Mouse (Mus musculus): ENCODE measurements at regions not wholly inside any gene's neighbourhood (a gene's known extent, or its start where the extent isn't known, plus 50 kb on each side); places are given as distances from the start of the nearest gene placed in this dataset.

DNA sequence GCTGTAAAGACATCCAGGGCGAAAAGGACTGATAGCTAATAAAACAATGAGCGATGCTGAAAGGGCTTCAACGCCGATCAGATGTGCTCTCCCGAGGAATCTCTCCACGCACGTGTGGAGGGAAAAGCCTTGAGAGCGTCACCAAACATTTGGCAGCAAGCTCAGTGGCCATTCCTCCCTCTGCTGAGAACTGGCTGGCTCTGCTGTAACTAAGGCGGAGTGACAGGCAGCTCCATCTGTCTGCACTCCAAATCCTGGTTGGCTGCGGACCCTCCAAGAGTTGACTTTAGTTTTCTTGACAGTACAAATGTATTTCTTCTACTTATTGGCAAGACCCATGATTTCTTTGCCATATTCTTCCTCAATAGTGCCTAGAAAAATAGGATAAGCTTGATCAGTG, 68.5 kb upstream of the Cxcl12 start:
- Histone ChIP-seq H3K27me3 (ENCODE audit: insufficient read depth, low read length) (no peaks in the 10 kb centered on the region), H3K4me1 (ENCODE audit: insufficient read depth, low read length) (peaks cover 5% of the 10 kb centered on the region), H3K36me3 (ENCODE audit: insufficient read depth, low read length) (no peaks in the 10 kb centered on the region), H3K4me2 (replicated peaks; ENCODE audit: low read depth, low read length) (no peak overlapping the region), H3K4me3 (ENCODE audit: low read length) (no peak overlapping the region), H3K9ac (replicated peaks; ENCODE audit: low read length) (no peak overlapping the region), H3K27ac (ENCODE audit: low read length) (no peak overlapping the region), H3K9me3 (ENCODE audit: low read length) (no peaks in the 10 kb centered on the region)
- no peak for ATAC-seq (ENCODE audit: low FRiP score, low TSS enrichment)
- 63% methylated on average over 10 of the region's 10 CpGs for WGBS

DNA sequence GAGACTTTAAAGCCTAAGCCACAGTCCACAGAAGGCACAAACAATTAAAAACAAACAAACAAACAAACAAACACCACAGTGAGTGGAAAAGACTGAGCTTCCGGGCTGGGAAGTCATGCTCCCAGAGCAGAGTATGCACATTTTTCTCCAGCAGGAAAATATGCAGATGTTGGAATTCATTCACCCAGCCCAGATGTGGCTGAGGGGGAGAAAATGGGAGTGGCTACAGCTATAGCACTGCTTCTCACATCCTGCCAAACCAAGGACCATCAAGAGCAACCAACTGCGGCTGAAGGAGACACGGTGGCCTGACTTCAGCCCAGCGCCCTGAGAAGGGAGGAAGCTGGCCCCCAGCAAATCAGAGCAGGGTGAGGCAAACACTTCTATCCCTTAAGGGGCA, 65.6 kb upstream of the Cxcl12 start:
- Histone ChIP-seq H3K27me3 (ENCODE audit: insufficient read depth, low read length) (no peaks in the 10 kb centered on the region), H3K4me3 (ENCODE audit: low read length) (no peak overlapping the region), H3K9ac (replicated peaks; ENCODE audit: low read length) (no peak overlapping the region), H3K9me3 (ENCODE audit: low read length) (no peaks in the 10 kb centered on the region), H3K4me2 (replicated peaks; ENCODE audit: low read depth, low read length) (no peak overlapping the region), H3K27ac (ENCODE audit: low read length) (no peak overlapping the region), H3K36me3 (ENCODE audit: insufficient read depth, low read length) (no peaks in the 10 kb centered on the region), H3K4me1 (ENCODE audit: insufficient read depth, low read length) (peaks cover 18% of the 10 kb centered on the region)
- 39% methylated on average over 4 of the region's 4 CpGs for WGBS
- ATAC-seq (ENCODE audit: low FRiP score, low TSS enrichment) = no peak

DNA sequence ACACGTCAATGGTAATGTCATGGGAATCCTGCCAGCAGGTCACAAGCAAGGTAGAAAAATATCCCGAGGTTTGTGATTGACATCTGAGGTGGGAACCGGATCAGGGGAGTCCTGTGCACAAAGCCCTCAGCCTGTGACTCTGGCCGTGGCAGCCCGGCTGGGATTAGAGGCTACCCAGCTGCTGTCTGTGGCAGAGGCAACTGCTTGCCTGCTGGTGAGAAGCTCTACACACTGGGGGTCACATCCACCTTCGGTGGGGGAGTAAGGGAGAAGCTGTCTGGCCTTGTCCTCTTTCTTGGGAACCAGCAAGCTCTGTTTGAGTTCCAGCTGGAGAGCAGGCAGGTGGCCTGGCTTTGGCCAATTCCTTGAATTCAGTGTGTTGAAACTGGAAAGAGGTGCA, 64.3 kb upstream of the Cxcl12 start:
- 54% methylated on average over 6 of the region's 6 CpGs for WGBS

DNA sequence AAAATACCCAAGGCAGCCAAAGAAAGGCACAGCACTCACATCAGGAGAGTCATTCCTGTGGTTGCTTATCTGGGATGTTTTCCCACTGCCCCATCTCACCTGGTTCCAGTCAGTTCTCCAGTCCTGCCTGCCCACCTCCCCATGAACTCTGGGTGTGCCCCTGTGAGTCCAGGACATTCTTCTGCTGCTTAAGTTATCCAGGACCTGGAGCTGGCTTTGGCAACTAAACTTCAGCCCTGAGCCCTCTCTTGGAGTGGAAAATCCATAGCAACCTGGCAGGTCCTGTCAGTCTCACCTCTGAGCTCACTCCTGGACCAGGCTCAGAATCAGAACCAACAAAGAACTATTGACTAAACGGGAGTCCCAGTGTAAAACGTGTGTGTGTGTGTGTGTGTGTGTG, 63.9 kb upstream of the Cxcl12 start:
- peak; percentile 28; the same call in 1 of the 2 replicates for ATAC-seq (ENCODE audit: low FRiP score, low TSS enrichment)
- Histone ChIP-seq H3K4me1 (ENCODE audit: insufficient read depth, low read length) (peaks cover 18% of the 10 kb centered on the region), H3K4me2 (replicated peaks; ENCODE audit: low read depth, low read length) (no peak overlapping the region), H3K27ac (ENCODE audit: low read length) (no peak overlapping the region), H3K36me3 (ENCODE audit: insufficient read depth, low read length) (no peaks in the 10 kb centered on the region), H3K4me3 (ENCODE audit: low read length) (no peak overlapping the region), H3K9ac (replicated peaks; ENCODE audit: low read length) (no peak overlapping the region), H3K27me3 (ENCODE audit: insufficient read depth, low read length) (no peaks in the 10 kb centered on the region), H3K9me3 (ENCODE audit: low read length) (no peaks in the 10 kb centered on the region)
- WGBS = 94% methylated on average over 2 of the region's 2 CpGs

More for the DNA sequence above, 64.3 kb upstream of the Cxcl12 start:
- H3K9ac ChIP-seq (replicated peaks; ENCODE audit: low read length) = no peak overlapping the region
- no peak overlapping the region for H3K4me3 ChIP-seq (ENCODE audit: low read length)
- H3K4me1 ChIP-seq (ENCODE audit: insufficient read depth, low read length) = peaks cover 18% of the 10 kb centered on the region
- no peak overlapping the region for H3K27ac ChIP-seq (ENCODE audit: low read length)
- no peaks in the 10 kb centered on the region for H3K27me3 ChIP-seq (ENCODE audit: insufficient read depth, low read length)
- no peak overlapping the region for H3K4me2 ChIP-seq (replicated peaks; ENCODE audit: low read depth, low read length)
- ATAC-seq (ENCODE audit: low FRiP score, low TSS enrichment) = no peak
- no peaks in the 10 kb centered on the region for H3K9me3 ChIP-seq (ENCODE audit: low read length)
- H3K36me3 ChIP-seq (ENCODE audit: insufficient read depth, low read length) = no peaks in the 10 kb centered on the region

DNA sequence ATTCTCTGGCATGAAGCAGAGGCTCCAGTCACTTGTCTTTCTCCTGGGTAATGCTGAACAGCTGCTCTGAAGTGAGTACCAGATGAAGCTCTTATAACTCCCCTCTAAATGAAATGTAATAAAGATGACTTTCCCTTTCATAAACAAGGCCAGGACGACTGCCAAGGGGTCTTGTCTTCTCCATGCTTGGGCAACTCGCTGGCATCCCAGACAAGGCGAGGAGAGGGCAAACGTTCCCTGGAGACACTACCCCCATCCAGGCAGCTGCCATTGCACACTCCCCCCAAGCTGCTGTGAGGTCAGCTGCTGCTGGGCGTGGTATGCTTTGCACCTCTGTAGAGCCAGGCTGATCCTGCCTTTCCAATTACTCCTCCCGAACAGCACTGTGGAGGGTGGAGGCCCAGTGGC, 63.1 kb upstream of the Cxcl12 start:
- no peak overlapping the region for H3K4me2 ChIP-seq (replicated peaks; ENCODE audit: low read depth, low read length)
- H3K9me3 ChIP-seq (ENCODE audit: low read length) = no peaks in the 10 kb centered on the region
- ATAC-seq (ENCODE audit: low FRiP score, low TSS enrichment) = peak; percentile 88
- H3K27me3 ChIP-seq (ENCODE audit: insufficient read depth, low read length) = no peaks in the 10 kb centered on the region
- H3K36me3 ChIP-seq (ENCODE audit: insufficient read depth, low read length) = no peaks in the 10 kb centered on the region
- peaks cover 18% of the 10 kb centered on the region for H3K4me1 ChIP-seq (ENCODE audit: insufficient read depth, low read length)
- no peak overlapping the region for H3K9ac ChIP-seq (replicated peaks; ENCODE audit: low read length)
- 16% methylated on average over 6 of the region's 6 CpGs for WGBS
- no peak overlapping the region for H3K27ac ChIP-seq (ENCODE audit: low read length)
- no peak overlapping the region for H3K4me3 ChIP-seq (ENCODE audit: low read length)

DNA sequence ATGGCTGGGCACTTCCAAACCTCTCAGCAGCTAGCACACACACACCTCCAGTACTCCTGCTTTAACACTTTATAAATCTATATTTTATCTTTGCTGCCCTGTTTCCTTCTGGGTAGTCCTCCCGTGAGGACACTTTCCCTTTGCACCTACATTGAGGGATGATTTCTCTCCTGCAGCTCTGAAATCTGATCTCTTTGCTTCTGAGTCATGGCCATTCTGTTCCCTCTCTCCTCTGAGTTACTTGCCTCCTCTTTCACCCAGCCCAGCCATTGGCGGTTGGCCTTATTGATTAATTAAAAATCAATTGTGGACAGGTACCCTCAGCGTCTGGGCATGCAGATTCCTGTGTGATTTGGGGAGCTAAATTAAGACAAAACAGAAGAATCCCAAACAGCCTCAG, 58.0 kb upstream of the Cxcl12 start:
- 51% methylated on average over 3 of the region's 3 CpGs for WGBS
- no peak overlapping the region for H3K27ac ChIP-seq (ENCODE audit: low read length)
- H3K27me3 ChIP-seq (ENCODE audit: insufficient read depth, low read length) = no peaks in the 10 kb centered on the region
- peaks cover 9% of the 10 kb centered on the region for H3K4me1 ChIP-seq (ENCODE audit: insufficient read depth, low read length)
- H3K4me3 ChIP-seq (ENCODE audit: low read length) = no peak overlapping the region
- no peaks in the 10 kb centered on the region for H3K36me3 ChIP-seq (ENCODE audit: insufficient read depth, low read length)
- H3K9ac ChIP-seq (replicated peaks; ENCODE audit: low read length) = no peak overlapping the region
- no peaks in the 10 kb centered on the region for H3K9me3 ChIP-seq (ENCODE audit: low read length)
- no peak for ATAC-seq (ENCODE audit: low FRiP score, low TSS enrichment)
- H3K4me2 ChIP-seq (replicated peaks; ENCODE audit: low read depth, low read length) = no peak overlapping the region

DNA sequence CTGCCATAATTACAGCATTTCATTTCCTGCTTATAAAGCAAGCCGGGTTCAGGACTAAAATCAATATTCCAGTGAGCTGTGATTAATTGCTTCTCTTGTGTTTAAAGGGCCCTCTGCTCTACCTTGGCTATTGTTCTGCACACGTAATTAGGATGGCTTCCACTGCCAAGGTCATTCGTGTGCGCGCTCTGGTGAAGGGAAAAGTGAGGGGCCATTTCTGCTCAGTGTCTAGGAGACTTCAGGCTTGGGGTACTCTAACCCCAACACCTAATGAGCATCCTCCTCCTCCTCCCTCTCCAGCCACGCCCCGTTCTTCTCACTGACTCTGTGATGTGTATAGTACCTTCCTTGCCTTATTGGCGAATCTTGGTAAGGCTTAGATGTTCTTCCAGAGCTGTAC, 53.5 kb upstream of the Cxcl12 start:
- Histone ChIP-seq H3K9me3 (ENCODE audit: low read length) (no peaks in the 10 kb centered on the region), H3K4me2 (replicated peaks; ENCODE audit: low read depth, low read length) (no peak overlapping the region), H3K27me3 (ENCODE audit: insufficient read depth, low read length) (no peaks in the 10 kb centered on the region), H3K9ac (replicated peaks; ENCODE audit: low read length) (no peak overlapping the region), H3K36me3 (ENCODE audit: insufficient read depth, low read length) (no peaks in the 10 kb centered on the region), H3K4me3 (ENCODE audit: low read length) (no peak overlapping the region), H3K27ac (ENCODE audit: low read length) (no peak overlapping the region), H3K4me1 (ENCODE audit: insufficient read depth, low read length) (no peaks in the 10 kb centered on the region)
- 57% methylated on average over 8 of the region's 8 CpGs for WGBS
- no peak for ATAC-seq (ENCODE audit: low FRiP score, low TSS enrichment)

DNA sequence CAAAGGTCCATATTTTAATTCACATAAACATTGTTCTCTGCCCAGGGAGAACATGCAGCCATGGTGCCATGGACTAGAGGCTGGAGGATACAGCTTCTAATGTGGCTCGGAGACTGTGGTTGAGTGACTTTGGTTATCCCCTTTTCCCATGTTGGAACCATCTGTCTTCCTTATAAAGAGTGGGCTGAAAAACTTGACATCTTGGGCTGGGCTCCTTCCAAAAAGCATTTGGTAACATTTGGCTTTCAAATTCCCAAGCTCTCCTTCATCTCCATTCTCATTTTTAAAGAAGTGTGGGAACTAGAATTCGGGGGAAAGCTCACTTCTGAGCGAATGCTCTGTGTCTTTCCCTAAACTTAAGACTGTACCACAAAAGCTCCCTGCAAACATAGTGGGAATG, 50.3 kb upstream of the Cxcl12 start:
- no peak overlapping the region for H3K4me3 ChIP-seq (ENCODE audit: low read length)
- H3K4me1 ChIP-seq (ENCODE audit: insufficient read depth, low read length) = no peaks in the 10 kb centered on the region
- no peaks in the 10 kb centered on the region for H3K27me3 ChIP-seq (ENCODE audit: insufficient read depth, low read length)
- H3K9me3 ChIP-seq (ENCODE audit: low read length) = no peaks in the 10 kb centered on the region
- WGBS = 79% methylated on average over 3 of the region's 3 CpGs
- ATAC-seq (ENCODE audit: low FRiP score, low TSS enrichment) = no peak
- no peaks in the 10 kb centered on the region for H3K36me3 ChIP-seq (ENCODE audit: insufficient read depth, low read length)
- no peak overlapping the region for H3K27ac ChIP-seq (ENCODE audit: low read length)
- H3K4me2 ChIP-seq (replicated peaks; ENCODE audit: low read depth, low read length) = no peak overlapping the region
- no peak overlapping the region for H3K9ac ChIP-seq (replicated peaks; ENCODE audit: low read length)

All from kidney, embryonic 16.5 days (tissue).